Mouse (Mus musculus) CH12.LX (cell line): Measurements from ENCODE around the gene Tmem252. TPM values are rescaled to one million over a fixed set of nuclear protein-coding genes. Genes with fewer than 3 reads are reported as not detected.

Experiments
- DNase-seq: peaks from one replicate; pipeline ENCODE4 v3.0.0-alpha.2; 2013; ENCODE audit errors: extremely low read depth
- H3K27ac ChIP-seq: 2 replicates; pipeline ENCODE4 v1.5.1; 2012; ENCODE audit warnings: low read depth, mild to moderate bottlenecking, control low read depth, moderate library complexity; ENCODE audit not compliant: insufficient read depth
- H3K27me3 ChIP-seq: replicated peaks from 2 replicates; pipeline ENCODE3; 2012; ENCODE audit warnings: inconsistent platforms
- H3K36me3 ChIP-seq, 2 experiments: replicated peaks in 1 of 2; 2 replicates each; pipeline versions ENCODE3 to v1.6.1; 2012; ENCODE audit warnings: inconsistent platforms in 1 of 2, low read length in 1 of 2, mild to moderate bottlenecking in 1 of 2, mixed read lengths in 1 of 2, moderate library complexity in 1 of 2; ENCODE audit not compliant: control insufficient read depth in 1 of 2, insufficient read depth in 1 of 2
- H3K4me1 ChIP-seq, 2 experiments: 2 replicates each; pipeline ENCODE4 v1.6.1; 2012; ENCODE audit warnings: inconsistent platforms in 1 of 2, moderate library complexity in 1 of 2; ENCODE audit not compliant: insufficient read depth in 2 of 2, control insufficient read depth in 1 of 2
- H3K4me2 ChIP-seq: 2 replicates; pipeline ENCODE4 v1.6.1; 2012; ENCODE audit warnings: low read depth, mild to moderate bottlenecking, control low read depth; ENCODE audit not compliant: poor library complexity, insufficient read depth, severe bottlenecking
- H3K4me3 ChIP-seq, 3 experiments: fragments of 150-350 bp in 1 of 3; sonication (generic) in 1 of 3; replicated peaks in 1 of 3; 2 replicates each; pipeline versions ENCODE3 to v1.5.1; 2011 to 2012; ENCODE audit warnings: low read depth in 2 of 3, low read length in 2 of 3, mild to moderate bottlenecking in 2 of 3, moderate library complexity in 2 of 3, control low read depth in 1 of 3, improper control_type of control experiment in 1 of 3, inconsistent platforms in 1 of 3, mixed read lengths in 1 of 3; ENCODE audit not compliant: poor library complexity in 1 of 3
- H3K79me2 ChIP-seq: replicated peaks from 2 replicates; pipeline ENCODE4 v1.6.1; 2012; ENCODE audit warnings: mild to moderate bottlenecking, moderate library complexity; ENCODE audit not compliant: control insufficient read depth, poor library complexity, insufficient read depth, severe bottlenecking; ENCODE audit errors: extremely low read depth
- H3K9ac ChIP-seq: 2 replicates; pipeline ENCODE4 v1.6.1; 2012; ENCODE audit warnings: low read depth, mild to moderate bottlenecking, control low read depth, moderate library complexity; ENCODE audit not compliant: insufficient read depth
- H3K9me3 ChIP-seq: replicated peaks from 2 replicates; pipeline ENCODE3; 2012; ENCODE audit warnings: low read length, inconsistent platforms, mixed read lengths
- BHLHE40 ChIP-seq: IDR thresholded peaks from 2 replicates; pipeline ENCODE4 v1.6.1; 2011; ENCODE audit warnings: mild to moderate bottlenecking, low read depth, low read length, improper control_type of control experiment
- CHD2 ChIP-seq: IDR thresholded peaks from 2 replicates; pipeline ENCODE4 v1.6.1; 2011; ENCODE audit warnings: low read length, improper control_type of control experiment
- CTCF ChIP-seq, 2 experiments: IDR thresholded peaks in 1 of 2; conservative IDR thresholded peaks in 1 of 2; 2 replicates each; pipeline ENCODE4 v1.5.1; 2011 to 2012; ENCODE audit warnings: low read depth in 2 of 2, low read length in 2 of 2, improper control_type of control experiment in 1 of 2, inconsistent platforms in 1 of 2, mild to moderate bottlenecking in 1 of 2, moderate library complexity in 1 of 2
- EP300 ChIP-seq: IDR thresholded peaks from 2 replicates; pipeline ENCODE4 v1.6.1; 2011; ENCODE audit warnings: low read length, improper control_type of control experiment
- HCFC1 ChIP-seq: IDR thresholded peaks from 2 replicates; pipeline ENCODE4 v1.6.1; 2012; ENCODE audit warnings: low read depth, mild to moderate bottlenecking, inconsistent platforms, low read length, improper control_type of control experiment
- IRF4 ChIP-seq: IDR thresholded peaks from 2 replicates; pipeline ENCODE4 v1.6.1; 2014; ENCODE audit warnings: low read depth, mild to moderate bottlenecking, inconsistent platforms, low read length, improper control_type of control experiment
- KAT2A ChIP-seq: IDR thresholded peaks from 2 replicates; pipeline ENCODE4 v1.6.1; 2012; ENCODE audit warnings: low read length, improper control_type of control experiment, inconsistent platforms; ENCODE audit not compliant: insufficient replicate concordance
- MAFK ChIP-seq: IDR thresholded peaks from 2 replicates; pipeline ENCODE4 v1.6.1; 2011; ENCODE audit warnings: low read length, improper control_type of control experiment; ENCODE audit not compliant: insufficient replicate concordance
- MAX ChIP-seq: IDR thresholded peaks from 2 replicates; pipeline ENCODE4 v1.6.1; 2011; ENCODE audit warnings: low read length, improper control_type of control experiment
- MAZ ChIP-seq: IDR thresholded peaks from 2 replicates; pipeline ENCODE4 v1.6.1; 2012; ENCODE audit warnings: low read depth, mild to moderate bottlenecking, inconsistent platforms, low read length, improper control_type of control experiment, moderate library complexity
- MEF2A ChIP-seq: IDR thresholded peaks from 2 replicates; pipeline ENCODE4 v1.6.1; 2014; ENCODE audit warnings: low read depth, mild to moderate bottlenecking, inconsistent platforms, low read length, improper control_type of control experiment, borderline replicate concordance
- NELFE ChIP-seq: IDR thresholded peaks from 2 replicates; pipeline ENCODE4 v1.6.1; 2011; ENCODE audit warnings: low read depth, low read length, improper control_type of control experiment
- POLR2A ChIP-seq: IDR thresholded peaks from 2 replicates; pipeline ENCODE4 v1.6.1; 2011; ENCODE audit warnings: low read depth, mild to moderate bottlenecking, improper control_type of control experiment, low read length
- RAD21 ChIP-seq: IDR thresholded peaks from 2 replicates; pipeline ENCODE4 v1.6.1; 2011; ENCODE audit warnings: low read depth, mild to moderate bottlenecking, low read length, improper control_type of control experiment, moderate library complexity
- SIN3A ChIP-seq: IDR thresholded peaks from 2 replicates; pipeline ENCODE4 v1.6.1; 2012; ENCODE audit warnings: low read length, improper control_type of control experiment, inconsistent platforms
- TBP ChIP-seq: conservative IDR thresholded peaks from 2 replicates; pipeline ENCODE4 v1.6.1; 2011; ENCODE audit warnings: low read depth, low read length, improper control_type of control experiment
- USF2 ChIP-seq: conservative IDR thresholded peaks from 2 replicates; pipeline ENCODE4 v1.6.1; 2011; ENCODE audit warnings: low read depth, low read length, improper control_type of control experiment
- ZC3H11A ChIP-seq: IDR thresholded peaks from 2 replicates; pipeline ENCODE4 v1.6.1; 2012; ENCODE audit warnings: low read depth, mild to moderate bottlenecking, inconsistent platforms, low read length, improper control_type of control experiment
- ZKSCAN1 ChIP-seq: IDR thresholded peaks from 2 replicates; pipeline ENCODE4 v1.6.1; 2012; ENCODE audit warnings: low read depth, inconsistent platforms, low read length, improper control_type of control experiment, borderline replicate concordance
- ZNF384 ChIP-seq: IDR thresholded peaks from 2 replicates; pipeline ENCODE4 v1.6.1; 2012; ENCODE audit warnings: low read depth, low read length, improper control_type of control experiment, inconsistent platforms
- dilution Hi-C: fragments of 300-500 bp; cut with MboI; formaldehyde crosslinking; loops from 2 replicates; pipeline ENCODE4 v1.14.3; 2020; ENCODE audit warnings: low sequenced_read_pairs; ENCODE audit not compliant: extremely low pct_unique_long_range_greater_than_20kb, extremely low pct_ligation_motif_present
- in situ Hi-C: fragments of 300-500 bp; cut with MboI; formaldehyde crosslinking; loops from 3 replicates; pipeline ENCODE4 v1.14.3; 2019; ENCODE audit warnings: low sequenced_read_pairs, low pct_ligation_motif_present, low pct_unique_long_range_greater_than_20kb, mixed read lengths
- polyA plus RNA-seq: library from polyadenylated mRNA; unstranded; fragments of >175 nt; gene quantifications from 2 replicates; pipeline ENCODE4 v1.2.1, GENCODE M21; 2012; ENCODE audit warnings: low read depth; ENCODE audit not compliant: insufficient read length
- total RNA-seq, 2 experiments: library from RNA; depleted of rRNA; stranded (reverse); fragments of 300-350 nt in 1 of 2; fragments of >200 nt in 1 of 2; gene quantifications; 2 replicates each; pipeline ENCODE4 v1.2.3; 2012 to 2014

Gene Tmem252
- total and polyA plus RNA-seq, 3 experiments, result not detected

DNA sequence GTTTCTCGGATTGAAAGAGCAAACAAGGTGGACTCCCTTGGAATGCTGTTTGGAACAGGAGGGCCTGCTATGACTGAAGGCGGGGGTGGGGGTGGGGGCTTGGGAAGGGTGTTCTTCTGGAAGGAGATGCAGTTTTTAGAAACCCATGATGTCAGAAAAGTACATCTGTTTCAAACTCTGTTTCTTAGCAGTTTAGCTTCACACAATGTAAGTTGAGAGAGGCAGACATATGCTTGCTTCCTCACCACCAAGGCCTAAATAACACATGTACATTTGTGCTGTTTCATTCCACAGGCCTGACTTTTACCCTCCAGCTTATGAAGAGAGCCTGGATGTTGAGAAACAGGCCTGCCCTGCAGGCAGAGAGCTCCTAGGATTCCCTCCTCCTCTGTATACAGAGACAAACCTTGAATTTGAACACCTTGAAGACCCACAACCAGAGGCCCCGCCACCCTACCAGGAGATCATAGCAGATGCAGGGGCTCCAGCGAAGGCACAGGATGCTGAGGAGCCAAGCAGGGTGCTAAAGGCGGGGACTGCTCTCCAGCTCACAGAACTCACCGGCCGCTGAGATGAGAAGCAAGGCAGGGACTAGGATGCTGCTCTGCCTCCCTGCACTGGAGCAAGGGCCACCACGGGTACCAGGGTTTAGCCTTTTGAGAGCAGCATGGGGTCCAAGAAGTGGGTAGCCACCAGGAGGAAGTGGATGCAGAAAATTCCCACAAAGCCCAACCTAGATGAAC lies 3.6 kb downstream of the Tmem252 start:
- H3K36me3 ChIP-seq, result no peaks in the 10 kb centered on the region
- no peak overlapping the region for H3K27ac ChIP-seq
- dilution Hi-C loops, result no loop called here
- DNase-seq, result no peak
- no peak for TF ChIP-seq CTCF (conservative IDR thresholded peaks at IDR 0.05 in 1 of 2, IDR thresholded peaks at IDR 0.05 in 1 of 2; ENCODE audit: low read depth in 2 of 2, low read length in 2 of 2)
- no peak for TF ChIP-seq EP300
- no peak for TF ChIP-seq MAZ
- TF ChIP-seq MAFK, result no peak
- TF ChIP-seq ZC3H11A, result no peak
- TF ChIP-seq BHLHE40, result no peak
- TF ChIP-seq KAT2A, result no peak
- TF ChIP-seq MAX, result no peak
- no peak for TF ChIP-seq POLR2A
- no peak for TF ChIP-seq CHD2
- no peak for TF ChIP-seq TBP
- no peak for TF ChIP-seq USF2
- TF ChIP-seq IRF4, result no peak
- no peak for TF ChIP-seq ZNF384
- no peak for TF ChIP-seq ZKSCAN1
- TF ChIP-seq MEF2A, result no peak
- no peak for TF ChIP-seq RAD21
- H3K27me3 ChIP-seq, result no peaks in the 10 kb centered on the region
- H3K4me1 ChIP-seq, result peaks cover 0 to 13% of the 10 kb centered on the region in 2 experiments; a peak in 2 of 4 replicates
- H3K79me2 ChIP-seq, result no peaks in the 10 kb centered on the region
- in situ Hi-C loops, result no loop called here
- no peak overlapping the region for H3K4me2 ChIP-seq
- no peak overlapping the region for H3K4me3 ChIP-seq
- H3K9ac ChIP-seq, result no peak overlapping the region
- no peaks in the 10 kb centered on the region for H3K9me3 ChIP-seq

- Histone ChIP-seq H3K4me3 (no peak overlapping the region), H3K9ac (no peak overlapping the region), H3K27me3 (no peaks in the 10 kb centered on the region), H3K9me3 (no peaks in the 10 kb centered on the region), H3K79me2 (no peaks in the 10 kb centered on the region), H3K27ac (no peak overlapping the region), H3K4me1 (peaks cover 5 to 43% of the 10 kb centered on the region in 2 experiments), H3K36me3 (no peaks in the 10 kb centered on the region), H3K4me2 (no peak overlapping the region)
- TF ChIP-seq SIN3A (no peak), USF2 (no peak), HCFC1 (no peak), NELFE (no peak)
- in situ Hi-C loops (no loop called here), dilution Hi-C loops (no loop called here)
- DNase-seq, result no peak
Measured at GRCm38 (mm10) chr19:24683016-24683720, 9.4 kb downstream of the Tmem252 start.
